Comparison of ENCODE assay signal across 17 mouse cellular contexts in genomic region chr15:81210496-81210895, GRCm38 (mm10). TPM values are rescaled to one million over a fixed set of nuclear protein-coding genes. Genes with fewer than 3 reads are reported as not detected.
DNase-seq lines count a peak whose midpoint lies in the region; ATAC-seq and TF ChIP-seq lines count a peak whose summit lies in the region.
"Had no signal": no experiment of that assay in that cellular context is flagged by ENCODE, and none has a peak within 500 bp of the region (broad histone marks: within the 10 kb centered on the region; RNA-seq: fewer than 3 reads in every experiment).

No protein-coding gene starts in this region.

- no peaks in the 10 kb centered on the region; the same call in 1 of the 2 replicates for H3K9me3 ChIP-seq in limb, embryonic 13.5 days
- no peaks in the 10 kb centered on the region for H3K9me3 ChIP-seq in limb, embryonic 10.5 days (replicated peaks)
- no peaks in the 10 kb centered on the region for H3K9me3 ChIP-seq in embryonic facial prominence, embryonic 14.5 days (ENCODE audit: control insufficient read depth, low read length)

- no peak overlapping the region for H3K4me3 ChIP-seq in limb, embryonic 13.5 days
- no peak overlapping the region for H3K4me3 ChIP-seq in limb, embryonic 10.5 days
- no peak overlapping the region for H3K4me3 ChIP-seq in embryonic facial prominence, embryonic 14.5 days (ENCODE audit: low read depth, low read length)
- H3K4me3 ChIP-seq in heart, adult 2 months = no peak overlapping the region
- H3K4me3 ChIP-seq: myocyte had no signal

- H3K36me3 ChIP-seq in limb, embryonic 13.5 days = no peaks in the 10 kb centered on the region
- H3K36me3 ChIP-seq in limb, embryonic 10.5 days = no peaks in the 10 kb centered on the region
- H3K36me3 ChIP-seq in embryonic facial prominence, embryonic 14.5 days (ENCODE audit: control insufficient read depth, insufficient read depth, low read length) = no peaks in the 10 kb centered on the region
- H3K36me3 ChIP-seq in heart, adult 2 months (ENCODE audit: control insufficient read depth, insufficient read depth, low read length) = no peaks in the 10 kb centered on the region

- 0 out of 2 replicates have a peak, but pooled peaks have one; percentile 8 for ATAC-seq in limb, embryonic 13.5 days (ENCODE audit: low FRiP score, low read depth)
- ATAC-seq in embryonic facial prominence, embryonic 14.5 days (ENCODE audit: low read depth) = no peak
- ATAC-seq in neutrophil, adult 5-6 weeks (ENCODE audit: extremely low read depth, insufficient number of reproducible peaks, low FRiP score, poor library complexity, severe bottlenecking) = peak; percentile 83
- ATAC-seq: intestine, embryonic 16.5 days had no signal

- 42% methylated on average over 5 of the region's 5 CpGs for WGBS in limb, embryonic 13.5 days
- WGBS in limb, embryonic 10.5 days = 83% methylated on average over 5 of the region's 5 CpGs
- 35% methylated on average over 5 of the region's 5 CpGs for WGBS in embryonic facial prominence, embryonic 14.5 days
- 53% methylated on average over 5 of the region's 5 CpGs for WGBS in heart, adult 2 months

- DNase-seq in limb, embryonic 10.5 days (ENCODE audit: low spot score) = no peak
- peak; percentile 37 for DNase-seq in CD4-positive helper T cell, adult 2 months (ENCODE audit: low read depth, low spot score)
- peak; percentile 67 for DNase-seq in embryonic facial prominence, embryonic 14.5 days (ENCODE audit: low spot score)
- no peak for DNase-seq in heart, postnatal 10 days
- DNase-seq in cerebellum, postnatal 36 days = no peak
- no peak for DNase-seq in heart, adult 2 months
- DNase-seq: adrenal gland, adult 8-10 months; heart, adult 18-20 months; kidney, postnatal 36 days; thymus, adult 18-20 months had no signal

- TF ChIP-seq POLR2A in heart, adult 2 months (IDR thresholded peaks at IDR 0.05; ENCODE audit: insufficient read depth, low read depth, low read length) = no peak

- H3K4me2 ChIP-seq in limb, embryonic 13.5 days (replicated peaks) = 0 out of 2 replicates have a peak overlapping the region, but pooled peaks have one; percentile 7
- H3K4me2 ChIP-seq in embryonic facial prominence, embryonic 14.5 days (ENCODE audit: low read depth, low read length) = no peak overlapping the region

- TF ChIP-seq EP300 in heart, adult 2 months (IDR thresholded peaks at IDR 0.05; ENCODE audit: insufficient read depth, low read depth, low read length) = no peak

- H3K27ac ChIP-seq in limb, embryonic 13.5 days = no peak overlapping the region; the same call in 1 of the 2 replicates
- H3K27ac ChIP-seq in limb, embryonic 10.5 days = no peak overlapping the region
- H3K27ac ChIP-seq in embryonic facial prominence, embryonic 14.5 days (replicated peaks; ENCODE audit: low read depth, low read length) = no peak overlapping the region
- H3K27ac ChIP-seq in heart, adult 2 months = no peak overlapping the region
- H3K27ac ChIP-seq: liver, embryonic 14.5 days; macrophage had no signal

- peaks cover 25% of the 10 kb centered on the region for H3K4me1 ChIP-seq in limb, embryonic 13.5 days
- peaks cover 16% of the 10 kb centered on the region for H3K4me1 ChIP-seq in limb, embryonic 10.5 days
- H3K4me1 ChIP-seq in embryonic facial prominence, embryonic 14.5 days (ENCODE audit: control insufficient read depth, insufficient read depth, low read length) = peaks cover 19% of the 10 kb centered on the region; the same call in 1 of the 2 replicates
- H3K4me1 ChIP-seq in heart, adult 2 months (ENCODE audit: control insufficient read depth, insufficient read depth, low read length) = no peaks in the 10 kb centered on the region

- H3K9ac ChIP-seq in limb, embryonic 13.5 days = no peak overlapping the region
- no peak overlapping the region for H3K9ac ChIP-seq in embryonic facial prominence, embryonic 14.5 days (ENCODE audit: low read depth, low read length)
- no peak overlapping the region for H3K9ac ChIP-seq in heart, adult 2 months (ENCODE audit: low read depth, low read length)
- H3K9ac ChIP-seq: liver, embryonic 14.5 days had no signal

- intact Hi-C loops in heart, postnatal 10 days (cut with DNase I) = no loop called here
- intact Hi-C loops in heart, adult 2 months (cut with DNase I) = no loop called here

- no peaks in the 10 kb centered on the region for H3K27me3 ChIP-seq in limb, embryonic 13.5 days
- H3K27me3 ChIP-seq in limb, embryonic 10.5 days (ENCODE audit: low read depth, poor library complexity, severe bottlenecking) = no peaks in the 10 kb centered on the region
- no peaks in the 10 kb centered on the region for H3K27me3 ChIP-seq in embryonic facial prominence, embryonic 14.5 days (replicated peaks; ENCODE audit: control insufficient read depth, insufficient read depth, low read length)
- H3K27me3 ChIP-seq in heart, adult 2 months (ENCODE audit: control insufficient read depth, insufficient read depth, low read length) = no peaks in the 10 kb centered on the region

- no peaks in the 10 kb centered on the region for H3K79me2 ChIP-seq in heart, adult 2 months (replicated peaks; ENCODE audit: control insufficient read depth, insufficient read depth, low read length)

- no peak for TF ChIP-seq CTCF in heart, adult 2 months (IDR thresholded peaks at IDR 0.05)

RNA-seq across cellular contexts. Expression of gene Mrtfa, which starts 19.9 kb away (rescaled TPM):
- polyA plus RNA-seq in limb, embryonic 13.5 days (2015; fragmentation: Nextera tagmentation; extraction: Ambion mirVana) = 22.4 and 25.8 TPM in 2 replicates
- polyA plus RNA-seq in limb, embryonic 10.5 days (2016; fragmentation: Nextera tagmentation; extraction: Ambion mirVana) = 24.0 and 24.9 TPM in 2 replicates
- polyA plus RNA-seq in embryonic facial prominence, embryonic 14.5 days (2014; fragmentation: Nextera tagmentation; extraction: Ambion mirVana) = 24.5 and 28.6 TPM in 2 replicates
- 59.9 and 68.9 TPM in 2 replicates for total RNA-seq in neutrophil, adult 5-6 weeks (2017)
- total RNA-seq in heart, postnatal 10 days (2021) = 10 to 100 TPM; 16.1 to 17.2 TPM
- 10 to 100 TPM in 1 of 2 experiments, 1 to 10 TPM in 1; 7.2 to 11.0 TPM for total RNA-seq in heart, adult 2 months (2021)
- polyA plus RNA-seq in heart, adult 2 months (2012; rRNA removed) = 9.0 and 9.6 TPM in 2 replicates

RNA-seq across cellular contexts. Expression of gene Mchr1, which starts 24.8 kb away (rescaled TPM):
- polyA plus RNA-seq in limb, embryonic 13.5 days (2015; fragmentation: Nextera tagmentation; extraction: Ambion mirVana) = 1.2 and 1.4 TPM in 2 replicates
- polyA plus RNA-seq in limb, embryonic 10.5 days (2016; fragmentation: Nextera tagmentation; extraction: Ambion mirVana) = 0.25 TPM in 1 of 2 replicates, not detected in the other
- 1.1 and 2.0 TPM in 2 replicates for polyA plus RNA-seq in embryonic facial prominence, embryonic 14.5 days (2014; fragmentation: Nextera tagmentation; extraction: Ambion mirVana)
- total RNA-seq in neutrophil, adult 5-6 weeks (2017) = not detected in 2 replicates
- not detected for total RNA-seq in heart, postnatal 10 days (2021)
- total RNA-seq in heart, adult 2 months (2021) = not detected
- not detected in 2 replicates for polyA plus RNA-seq in heart, adult 2 months (2012; rRNA removed)
- total RNA-seq: heart, adult 18-20 months; heart, postnatal 25 days had no signal
- polyA plus RNA-seq: macrophage had no signal

Comparison
In these comparisons a context has a peak if more than half of its experiments do, and no peak if none do; other contexts are left out.
1. DNase-seq: peak in CD4-positive helper T cell, adult 2 months (single experiment) and embryonic facial prominence, embryonic 14.5 days (single experiment); none in limb, embryonic 10.5 days (single experiment), heart, postnatal 10 days (0 of 2), cerebellum, postnatal 36 days (0 of 2) and heart, adult 2 months (0 of 2).